13 mouse cellular contexts compared by ENCODE assay signal in genomic region chr2:26034344-26035050, GRCm38 (mm10).
"Had no signal": no experiment of that assay in that cellular context is flagged by ENCODE, and none has a peak within 500 bp of the region (broad histone marks: within the 10 kb centered on the region; RNA-seq: fewer than 3 reads in every experiment).

No protein-coding gene starts in this region.

- H3K4me3 ChIP-seq: left cerebral cortex, adult 2 months; lung, embryonic 15.5 days; megakaryocyte, embryonic 14.5 days; midbrain, embryonic 15.5 days had no signal

- H3K4me2 ChIP-seq: liver, embryonic 11.5 days; lung, embryonic 15.5 days; midbrain, embryonic 11.5 days; midbrain, embryonic 15.5 days had no signal

- H3K27me3 ChIP-seq: lung, embryonic 15.5 days; midbrain, embryonic 15.5 days had no signal

- H3K9me3 ChIP-seq: lung, embryonic 15.5 days; megakaryocyte, embryonic 14.5 days; midbrain, embryonic 15.5 days had no signal

- H3K36me3 ChIP-seq: lung, embryonic 15.5 days; midbrain, embryonic 15.5 days had no signal

- ATAC-seq: hindbrain, embryonic 16.5 days; inflammation-experienced regulatory T-cells, adult 6 months; intestine, postnatal 0 days; midbrain, embryonic 15.5 days had no signal

- DNase-seq: lung, postnatal 14 days; right cerebral cortex, postnatal 14 days; thymus, postnatal 36 days had no signal

- H3K9ac ChIP-seq: lung, embryonic 15.5 days; midbrain, embryonic 15.5 days had no signal

- H3K27ac ChIP-seq: left cerebral cortex, adult 2 months; lung, embryonic 15.5 days; macrophage; midbrain, embryonic 15.5 days had no signal

- H3K4me1 ChIP-seq: lung, embryonic 15.5 days; midbrain, embryonic 15.5 days had no signal
